Mouse (Mus musculus): ENCODE measurements at regions not wholly inside any gene's neighbourhood (a gene's known extent, or its start where the extent isn't known, plus 50 kb on each side); places are given as distances from the start of the nearest gene placed in this dataset.

DNA sequence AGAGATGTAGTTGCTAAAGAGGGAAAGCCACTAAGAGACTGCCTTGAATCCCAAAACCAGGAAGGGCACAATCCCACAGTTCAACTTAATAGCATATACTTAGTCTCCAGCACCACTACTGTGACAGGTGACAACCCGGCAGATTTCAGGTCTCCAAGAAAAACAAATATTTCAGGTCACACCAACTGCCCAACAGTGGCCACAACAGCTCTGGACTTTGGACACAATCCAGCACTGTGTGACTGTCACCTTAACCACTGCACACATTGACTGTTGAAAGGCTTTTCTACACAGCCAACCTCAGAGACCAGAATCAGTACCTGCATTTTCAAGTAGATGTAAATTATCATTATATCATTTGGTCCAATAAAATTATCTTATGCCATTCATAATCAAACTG lies 414.8 kb downstream of the Kcnh5 start:
- TF ChIP-seq CTCF (IDR thresholded peaks at IDR 0.05; ENCODE audit: low read depth, low read length) = no peak
- TF ChIP-seq POLR2A (IDR thresholded peaks at IDR 0.05; ENCODE audit: extremely low read depth, insufficient read depth, low read length) = no peak

All from liver, adult 2 months (tissue).